Mouse (Mus musculus) ES-E14 (cell line): Measurements from ENCODE around the gene Il10. TPM values are rescaled to one million over a fixed set of nuclear protein-coding genes. Genes with fewer than 3 reads are reported as not detected.

Source experiments
- DNase-seq: peaks from one replicate; pipeline ENCODE4 v3.0.0-alpha.2; 2013; ENCODE audit warnings: low read depth, low spot score
- H3K27ac ChIP-seq: 2 replicates; pipeline ENCODE4 v1.5.1; 2012; ENCODE audit warnings: low read depth, mild to moderate bottlenecking, low read length, moderate library complexity, mixed read lengths; ENCODE audit not compliant: poor library complexity, insufficient read depth, severe bottlenecking
- H3K36me3 ChIP-seq: 2 replicates; pipeline ENCODE4 v1.6.1; 2012; ENCODE audit warnings: mild to moderate bottlenecking, low read length, moderate library complexity, mixed read lengths; ENCODE audit not compliant: control insufficient read depth, poor library complexity, insufficient read depth, severe bottlenecking
- H3K4me1 ChIP-seq, 2 experiments: fragments of 150-350 bp in 1 of 2; sonication (generic) in 1 of 2; 2 replicates each; pipeline ENCODE4 v1.6.1; 2012; ENCODE audit warnings: low read length in 2 of 2, mild to moderate bottlenecking in 1 of 2, mixed read lengths in 1 of 2; ENCODE audit not compliant: control insufficient read depth in 2 of 2, insufficient read depth in 2 of 2, poor library complexity in 1 of 2
- H3K4me3 ChIP-seq, 2 experiments: fragments of 150-350 bp in 1 of 2; sonication (generic) in 1 of 2; 2 replicates each; pipeline ENCODE4 v1.5.1; 2012; ENCODE audit warnings: low read length in 2 of 2, low read depth in 1 of 2, mild to moderate bottlenecking in 1 of 2, mixed read lengths in 1 of 2; ENCODE audit not compliant: insufficient read depth in 1 of 2, poor library complexity in 1 of 2, severe bottlenecking in 1 of 2
- H3K9ac ChIP-seq: 2 replicates; pipeline ENCODE4 v1.6.1; 2012; ENCODE audit warnings: low read depth, mild to moderate bottlenecking, low read length, mixed read lengths; ENCODE audit not compliant: poor library complexity, insufficient read depth, severe bottlenecking
- H3K9me3 ChIP-seq: fragments of 150-350 bp; sonication (generic); 2 replicates; pipeline ENCODE4 v1.6.1; 2012; ENCODE audit warnings: low read depth, mild to moderate bottlenecking, low read length; ENCODE audit not compliant: control insufficient read depth, insufficient read depth
- CHD2 ChIP-seq: IDR thresholded peaks from 2 replicates; pipeline ENCODE4 v1.6.1; 2014; ENCODE audit warnings: mild to moderate bottlenecking, low read depth, low read length, inconsistent platforms
- HCFC1 ChIP-seq: IDR thresholded peaks from 2 replicates; pipeline ENCODE4 v1.6.1; 2012; ENCODE audit warnings: low read length, inconsistent platforms, borderline replicate concordance; ENCODE audit not compliant: insufficient read depth
- MAFK ChIP-seq: IDR thresholded peaks from 2 replicates; pipeline ENCODE4 v1.6.1; 2014; ENCODE audit warnings: mild to moderate bottlenecking, low read depth, low read length, inconsistent platforms; ENCODE audit not compliant: insufficient read depth
- ZC3H11A ChIP-seq: IDR thresholded peaks from 2 replicates; pipeline ENCODE4 v1.6.1; 2012; ENCODE audit warnings: low read depth, mild to moderate bottlenecking, inconsistent platforms, low read length, borderline replicate concordance
- ZNF384 ChIP-seq: IDR thresholded peaks from 2 replicates; pipeline ENCODE4 v1.6.1; 2012; ENCODE audit warnings: low read depth, low read length, inconsistent platforms
- in situ Hi-C, 2 experiments: fragments of 600-800 bp; cut with MboI; formaldehyde crosslinking; loops; one replicate each; pipeline ENCODE4 v1.15.1; 2025; ENCODE audit warnings: low sequenced_read_pairs in 2 of 2, inconsistent platforms in 1 of 2; ENCODE audit not compliant: unreplicated experiment in 2 of 2
- total RNA-seq: library from RNA; depleted of rRNA; stranded (reverse); fragments of 300-350 nt; gene quantifications from 2 replicates; pipeline ENCODE4 v1.2.3, GENCODE M21; 2012; rRNA removed

Gene Il10
- total RNA-seq, 1 experiment: 1.8 TPM

DNA sequence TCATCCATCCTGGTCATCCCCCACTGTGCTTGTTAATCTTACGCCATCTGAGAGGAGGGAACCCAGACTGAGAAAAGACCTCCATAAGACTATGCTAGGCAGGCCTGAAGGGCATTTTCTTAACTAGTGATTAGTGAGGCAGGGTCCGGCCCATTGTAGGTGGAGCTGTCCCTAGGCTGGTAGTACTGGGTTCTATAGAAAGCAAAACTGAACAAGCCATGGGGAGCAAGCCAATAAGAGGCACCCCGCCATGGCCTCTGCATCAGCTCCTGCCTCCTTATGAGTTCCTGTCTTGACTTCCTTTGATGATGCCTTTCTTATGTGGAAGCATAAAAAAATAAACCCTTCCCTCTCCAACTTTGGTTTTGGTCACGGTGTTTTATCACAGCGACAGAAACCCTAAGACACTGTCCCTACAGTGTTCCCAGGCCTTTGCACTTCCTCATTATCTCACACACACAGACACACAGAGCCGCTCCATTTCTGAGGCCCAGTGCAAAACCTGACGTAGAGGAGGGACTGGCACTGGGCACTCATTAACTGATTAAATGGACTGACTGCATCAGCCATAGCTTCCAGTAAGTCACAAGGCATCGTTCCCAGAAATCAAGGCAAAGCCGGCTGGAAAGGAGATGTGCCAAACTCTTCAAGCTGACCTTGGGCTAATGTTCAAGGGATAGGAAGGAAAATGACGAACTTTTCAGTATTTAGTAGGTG lies 48.5 kb downstream of the Il10 start:
- no peak for DNase-seq
- in situ Hi-C loops: loop anchor here in 1 of 2 experiments (25.0 kb wide), 1 partner anchor 181 kb away; the partner anchor contains the start of gene Il24
- H3K9ac ChIP-seq: no peak overlapping the region
- no peaks in the 10 kb centered on the region for H3K9me3 ChIP-seq
- no peaks in the 10 kb centered on the region for H3K36me3 ChIP-seq
- no peak for TF ChIP-seq CHD2
- TF ChIP-seq HCFC1: no peak
- TF ChIP-seq MAFK: no peak
- no peak for TF ChIP-seq ZC3H11A
- no peak for TF ChIP-seq ZNF384
- no peak overlapping the region for H3K27ac ChIP-seq
- H3K4me1 ChIP-seq: no peaks in the 10 kb centered on the region
- H3K4me3 ChIP-seq: no peak overlapping the region

DNA sequence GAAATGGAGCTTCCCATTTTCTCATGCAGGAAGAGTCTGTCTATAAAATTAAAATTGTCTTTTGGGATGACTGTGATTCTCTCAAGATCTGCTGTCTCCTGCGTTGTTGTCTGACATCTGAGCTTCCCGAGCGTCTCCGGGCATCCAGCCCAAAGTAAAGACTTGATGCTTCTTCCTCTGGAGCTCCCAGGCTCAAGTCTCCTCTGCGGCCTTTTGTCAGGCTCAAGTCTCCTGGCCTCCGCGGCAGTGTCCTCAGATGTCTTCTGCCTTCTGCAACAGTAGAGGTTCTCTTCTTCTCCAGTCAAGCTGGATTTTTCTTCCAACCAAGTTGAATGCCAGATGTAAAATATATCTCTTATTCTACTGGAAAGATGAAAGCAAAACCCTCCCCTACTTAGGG lies 49.4 kb downstream of the Il10 start:
- DNase-seq: no peak
- no peaks in the 10 kb centered on the region for H3K36me3 ChIP-seq
- TF ChIP-seq MAFK: no peak
- TF ChIP-seq ZC3H11A: no peak
- TF ChIP-seq HCFC1: no peak
- no peak for TF ChIP-seq CHD2
- TF ChIP-seq ZNF384: no peak
- no peaks in the 10 kb centered on the region for H3K9me3 ChIP-seq
- H3K9ac ChIP-seq: no peak overlapping the region
- H3K4me1 ChIP-seq: no peaks in the 10 kb centered on the region
- H3K4me3 ChIP-seq: no peak overlapping the region
- in situ Hi-C loops: loop anchor here in 1 of 2 experiments (25.0 kb wide), 1 partner anchor 182 kb away; the partner anchor contains the start of gene Il24
- H3K27ac ChIP-seq: no peak overlapping the region

- H3K27ac ChIP-seq: no peak overlapping the region
- TF ChIP-seq CHD2: no peak
- no peak for TF ChIP-seq ZNF384
- TF ChIP-seq MAFK: no peak
- TF ChIP-seq ZC3H11A: no peak
- TF ChIP-seq HCFC1: no peak
- no peak overlapping the region for H3K4me3 ChIP-seq
- no peak overlapping the region for H3K9ac ChIP-seq
- H3K4me1 ChIP-seq: no peaks in the 10 kb centered on the region
- no peak for DNase-seq
- H3K9me3 ChIP-seq: no peaks in the 10 kb centered on the region
- H3K36me3 ChIP-seq: no peaks in the 10 kb centered on the region
- in situ Hi-C loops: loop anchor here in 1 of 2 experiments (25.0 kb wide), 1 partner anchor 185 kb away; the partner anchor contains the start of gene Il24
These were observed 52.8 kb downstream of the Il10 start for GRCm38 (mm10) chr1:131072376-131072990.

GRCm38 (mm10) chr1:131074524-131074938 lies 54.9 kb downstream of the Il10 start:
- Histone ChIP-seq H3K4me1 (0 out of 4 replicates have a peak, but pooled peaks cover 0 to 2% of the 10 kb centered on the region in 2 experiments), H3K36me3 (no peaks in the 10 kb centered on the region), H3K9ac (no peak overlapping the region), H3K27ac (no peak overlapping the region), H3K4me3 (no peak overlapping the region), H3K9me3 (no peaks in the 10 kb centered on the region)
- no peak for TF ChIP-seq MAFK
- no peak for TF ChIP-seq ZC3H11A
- TF ChIP-seq CHD2: no peak
- in situ Hi-C loops: loop anchor here in 1 of 2 experiments (25.0 kb wide), 1 partner anchor 187 kb away; the partner anchor contains the start of gene Il24
- DNase-seq: no peak

Other genes with a start within 250 kb of the Il10 start
- gene Fcamr, start 218.9 kb upstream of the Il10 start, total RNA-seq: 0.09 and 0.11 TPM in 2 replicates
- 0.04 TPM in 1 of 2 replicates, not detected in the other for gene Pigr, start 193.2 kb upstream of the Il10 start, total RNA-seq
- gene Fcmr, start 154.2 kb upstream of the Il10 start, total RNA-seq: not detected in 2 replicates
- 0.48 and 1.9 TPM in 2 replicates for gene Il24, start 132.4 kb upstream of the Il10 start, total RNA-seq
- gene Il20, start 108.4 kb upstream of the Il10 start, total RNA-seq: not detected in 2 replicates
- gene Il19, start 79.7 kb upstream of the Il10 start, total RNA-seq: 0.36 TPM in 1 of 2 replicates, not detected in the other
- gene Mapkapk2, start 78.0 kb downstream of the Il10 start, total RNA-seq: 27.3 and 38.0 TPM in 2 replicates
- 18.6 and 22.1 TPM in 2 replicates for gene Dyrk3, start 118.5 kb downstream of the Il10 start, total RNA-seq
- 64.5 and 70.1 TPM in 2 replicates for gene Eif2d, start 133.3 kb downstream of the Il10 start, total RNA-seq
- gene Rassf5, start 225.4 kb downstream of the Il10 start, total RNA-seq: 0.76 and 1.2 TPM in 2 replicates